Mouse (Mus musculus) bone marrow, adult 2 months (tissue): Measurements from ENCODE around the gene Grk3. TPM values are rescaled to one million over a fixed set of nuclear protein-coding genes. Genes with fewer than 3 reads are reported as not detected.

Source experiments
- H3K27ac ChIP-seq: fragments of 200-500 bp; 2 replicates; pipeline ENCODE4 v1.5.1; 2012; ENCODE audit warnings: low read depth, mild to moderate bottlenecking, control low read depth, inconsistent platforms, low read length; ENCODE audit not compliant: control insufficient read depth, poor library complexity, insufficient read depth
- H3K4me1 ChIP-seq: fragments of 200-500 bp; 2 replicates; pipeline ENCODE4 v1.6.1; 2011; ENCODE audit warnings: low read length; ENCODE audit not compliant: control insufficient read depth, insufficient read depth
- H3K4me3 ChIP-seq: fragments of 200-500 bp; replicated peaks from 2 replicates; pipeline ENCODE3; 2011; ENCODE audit warnings: mild to moderate bottlenecking, low read depth, low read length, control low read depth; ENCODE audit not compliant: control insufficient read depth
- CTCF ChIP-seq: fragments of 200-500 bp; IDR thresholded peaks from 2 replicates; pipeline ENCODE4 v1.5.1; 2011; ENCODE audit warnings: low read length, control low read depth; ENCODE audit not compliant: control insufficient read depth, insufficient read depth
- POLR2A ChIP-seq: fragments of 200-500 bp; IDR thresholded peaks from 2 replicates; pipeline ENCODE4 v1.6.1; 2011; ENCODE audit warnings: low read depth, mild to moderate bottlenecking, control low read depth, low read length, borderline replicate concordance; ENCODE audit not compliant: control insufficient read depth
- WGBS: fragments of 180-500 bp; shearing (Covaris S2); methylation state at CpG from one replicate; pipeline ENCODE4 v1.1.7; 2018; 5-methylcytosine and 5-hydroxymethylcytosine counted together
- polyA plus RNA-seq: library from polyadenylated mRNA; stranded (reverse); fragments of >200 nt; gene quantifications from 2 replicates; pipeline ENCODE4 v1.2.4, GENCODE M21; 2011; ENCODE audit warnings: low replicate concordance; ENCODE audit not compliant: missing spikeins, insufficient read depth, insufficient read length

Grk3 gene
- 8.1 and 17.4 TPM in 2 replicates for polyA plus RNA-seq

GRCm38 (mm10) chr5:113015236-113016061 is at the start of gene Grk3:
TSS of gene Grk3 (minus strand) at chr5:113015791.
- peak within 1 kb of the TSS; percentile 81 for H3K27ac ChIP-seq
- H3K4me1 ChIP-seq = peaks cover 3% of the 10 kb centered on the region; the same call in 1 of the 2 replicates
- TF ChIP-seq CTCF (no peak), POLR2A (peak; percentile 50; the same call in 1 of the 2 replicates)
- H3K4me3 ChIP-seq = peak within 1 kb of the TSS; percentile 71
- 2% methylated on average over 52 of the region's 52 CpGs for WGBS

- Histone ChIP-seq H3K4me3 (no peak overlapping the region), H3K27ac (no peak overlapping the region), H3K4me1 (peaks cover 1% of the 10 kb centered on the region; the same call in 1 of the 2 replicates)
- WGBS = 9% methylated on average over 16 of the region's 16 CpGs
- peak; percentile 17; the same call in 1 of the 2 replicates for TF ChIP-seq POLR2A
- TF ChIP-seq CTCF = peak; percentile 95
Observed at GRCm38 (mm10) chr5:113054308-113054707, 38.7 kb upstream of the Grk3 start.

- 73% methylated on average over 7 of the region's 7 CpGs for WGBS
- peaks cover 1% of the 10 kb centered on the region; the same call in 1 of the 2 replicates for H3K4me1 ChIP-seq
- H3K27ac ChIP-seq = no peak overlapping the region
- H3K4me3 ChIP-seq = no peak overlapping the region
- TF ChIP-seq CTCF (no peak), POLR2A (no peak)
Observed at GRCm38 (mm10) chr5:113050581-113051185, 35.1 kb upstream of the Grk3 start.

- H3K4me1 ChIP-seq = peaks cover 1% of the 10 kb centered on the region; the same call in 1 of the 2 replicates
- TF ChIP-seq CTCF (no peak), POLR2A (no peak)
Observed at GRCm38 (mm10) chr5:113049876-113050275, 34.3 kb upstream of the Grk3 start.

GRCm38 (mm10) chr5:113045511-113046273 is 30.1 kb upstream of the Grk3 start:
- Histone ChIP-seq H3K4me3 (no peak overlapping the region), H3K4me1 (no peaks in the 10 kb centered on the region), H3K27ac (no peak overlapping the region)
- TF ChIP-seq POLR2A (no peak), CTCF (no peak)
- WGBS = 85% methylated on average over 10 of the region's 10 CpGs

More at GRCm38 (mm10) chr5:113049876-113050275, 34.3 kb upstream of the Grk3 start:
- Histone ChIP-seq H3K4me3 (no peak overlapping the region), H3K27ac (no peak overlapping the region)

- Histone ChIP-seq H3K27ac (no peak overlapping the region), H3K4me1 (no peaks in the 10 kb centered on the region), H3K4me3 (no peak overlapping the region)
- TF ChIP-seq CTCF = no peak
- no peak for TF ChIP-seq POLR2A
- 69% methylated on average over 8 of the region's 8 CpGs for WGBS
Observed at GRCm38 (mm10) chr5:113043531-113043930, 27.9 kb upstream of the Grk3 start.

GRCm38 (mm10) chr5:113041567-113042071 is 26.0 kb upstream of the Grk3 start:
- WGBS = 53% methylated on average over 5 of the region's 5 CpGs
- H3K27ac ChIP-seq = no peak overlapping the region
- no peaks in the 10 kb centered on the region for H3K4me1 ChIP-seq
- H3K4me3 ChIP-seq = no peak overlapping the region
- TF ChIP-seq CTCF (no peak), POLR2A (no peak)
